In genomic region chr12:28705204-28705603, GRCm38 (mm10) we compare ENCODE assay signal across 19 mouse cellular contexts. TPM values are rescaled to one million over a fixed set of nuclear protein-coding genes. Genes with fewer than 3 reads are reported as not detected.
A peak's percentile ranks its signal among the peaks of the same experiment; 100 is the strongest.
DNase-seq lines count a peak whose midpoint lies in the region; ATAC-seq and TF ChIP-seq lines count a peak whose summit lies in the region.
"Had no signal": no experiment of that assay in that cellular context is flagged by ENCODE, and none has a peak within 500 bp of the region (broad histone marks: within the 10 kb centered on the region; RNA-seq: fewer than 3 reads in every experiment).

No protein-coding gene starts in this region.

- no peaks in the 10 kb centered on the region for H3K79me2 ChIP-seq in liver, adult 2 months (ENCODE audit: control insufficient read depth, insufficient read depth, low read length)

- no peak for TF ChIP-seq CTCF in liver, adult 2 months (IDR thresholded peaks at IDR 0.05; ENCODE audit: low read depth, low read length)

- H3K27ac ChIP-seq in hindbrain, embryonic 13.5 days = no peak overlapping the region
- H3K27ac ChIP-seq in hindbrain, embryonic 12.5 days = no peak overlapping the region
- no peak overlapping the region for H3K27ac ChIP-seq in liver, adult 2 months (replicated peaks; ENCODE audit: insufficient read depth, low read depth, low read length)
- H3K27ac ChIP-seq in neural tube, embryonic 12.5 days = no peak overlapping the region
- H3K27ac ChIP-seq: forebrain, embryonic 13.5 days; heart, embryonic 13.5 days had no signal

- peaks cover 38% of the 10 kb centered on the region for H3K4me1 ChIP-seq in hindbrain, embryonic 13.5 days (replicated peaks)
- peaks cover 14% of the 10 kb centered on the region for H3K4me1 ChIP-seq in hindbrain, embryonic 12.5 days
- H3K4me1 ChIP-seq in liver, adult 2 months (ENCODE audit: control insufficient read depth, insufficient read depth, low read length) = peaks cover 5% of the 10 kb centered on the region
- H3K4me1 ChIP-seq in neural tube, embryonic 12.5 days = peaks cover 19% of the 10 kb centered on the region

- H3K9me3 ChIP-seq in hindbrain, embryonic 13.5 days = no peaks in the 10 kb centered on the region
- no peaks in the 10 kb centered on the region for H3K9me3 ChIP-seq in hindbrain, embryonic 12.5 days (replicated peaks)
- H3K9me3 ChIP-seq in neural tube, embryonic 12.5 days = no peaks in the 10 kb centered on the region
- H3K9me3 ChIP-seq: forebrain, embryonic 13.5 days; heart, embryonic 13.5 days; hindbrain, embryonic 15.5 days had no signal

- ATAC-seq in hindbrain, embryonic 13.5 days (ENCODE audit: low FRiP score) = no peak
- ATAC-seq in hindbrain, embryonic 12.5 days (ENCODE audit: low FRiP score) = no peak
- no peak for ATAC-seq in neural tube, embryonic 12.5 days (ENCODE audit: low FRiP score, low read depth)
- ATAC-seq: activated CD4-positive, CD25-positive, alpha-beta regulatory T cell, adult 4 months; forebrain, embryonic 13.5 days; forebrain, postnatal 0 days; Patski had no signal

- no peaks in the 10 kb centered on the region for H3K27me3 ChIP-seq in hindbrain, embryonic 13.5 days
- 0 out of 2 replicates have a peak, but pooled peaks cover 5% of the 10 kb centered on the region for H3K27me3 ChIP-seq in hindbrain, embryonic 12.5 days
- no peaks in the 10 kb centered on the region for H3K27me3 ChIP-seq in liver, adult 2 months (ENCODE audit: control insufficient read depth, insufficient read depth, low read length)
- H3K27me3 ChIP-seq in neural tube, embryonic 12.5 days (replicated peaks) = no peaks in the 10 kb centered on the region; the same call in 1 of the 2 replicates
- H3K27me3 ChIP-seq: CH12.LX; forebrain, embryonic 13.5 days; heart, embryonic 13.5 days; hindbrain, embryonic 15.5 days; Patski had no signal

- H3K9ac ChIP-seq in hindbrain, embryonic 13.5 days = peak overlapping the region; percentile 68; the same call in 1 of the 2 replicates
- no peak overlapping the region for H3K9ac ChIP-seq in hindbrain, embryonic 12.5 days
- H3K9ac ChIP-seq in liver, adult 2 months (ENCODE audit: low read depth, low read length) = no peak overlapping the region
- H3K9ac ChIP-seq in neural tube, embryonic 12.5 days = 0 out of 2 replicates have a peak overlapping the region, but pooled peaks have one; percentile 8
- H3K9ac ChIP-seq: forebrain, embryonic 13.5 days; forebrain, postnatal 0 days; heart, embryonic 13.5 days had no signal

- no peak overlapping the region for H3K4me3 ChIP-seq in hindbrain, embryonic 13.5 days
- H3K4me3 ChIP-seq in hindbrain, embryonic 12.5 days = no peak overlapping the region
- no peak overlapping the region for H3K4me3 ChIP-seq in liver, adult 2 months (ENCODE audit: insufficient read depth, low read depth, low read length)
- no peak overlapping the region for H3K4me3 ChIP-seq in neural tube, embryonic 12.5 days
- H3K4me3 ChIP-seq: forebrain, embryonic 13.5 days; heart, embryonic 13.5 days; hindbrain, embryonic 15.5 days had no signal

- no peak overlapping the region for H3K4me2 ChIP-seq in hindbrain, embryonic 13.5 days
- H3K4me2 ChIP-seq in hindbrain, embryonic 12.5 days (replicated peaks) = no peak overlapping the region
- H3K4me2 ChIP-seq in neural tube, embryonic 12.5 days (replicated peaks) = no peak overlapping the region
- H3K4me2 ChIP-seq: forebrain, embryonic 13.5 days; heart, embryonic 13.5 days had no signal

- peaks cover 31% of the 10 kb centered on the region for H3K36me3 ChIP-seq in hindbrain, embryonic 13.5 days
- H3K36me3 ChIP-seq in hindbrain, embryonic 12.5 days = peaks cover 8% of the 10 kb centered on the region; the same call in 1 of the 2 replicates
- H3K36me3 ChIP-seq in liver, adult 2 months (ENCODE audit: control insufficient read depth, insufficient read depth, low read length) = no peaks in the 10 kb centered on the region; the same call in 1 of the 2 replicates
- peaks cover 11% of the 10 kb centered on the region for H3K36me3 ChIP-seq in neural tube, embryonic 12.5 days
- H3K36me3 ChIP-seq: hindbrain, embryonic 15.5 days had no signal

- 87% methylated on average over 6 of the region's 6 CpGs for WGBS in hindbrain, embryonic 13.5 days
- 85% methylated on average over 6 of the region's 6 CpGs for WGBS in hindbrain, embryonic 12.5 days
- 78% methylated on average over 6 of the region's 6 CpGs for WGBS in liver, adult 2 months
- 88% methylated on average over 6 of the region's 6 CpGs for WGBS in neural tube, embryonic 12.5 days

- no peak for TF ChIP-seq POLR2A in liver, adult 2 months (IDR thresholded peaks at IDR 0.05; ENCODE audit: extremely low read depth, insufficient read depth, low read length)

- DNase-seq in liver, adult 2 months (ENCODE audit: extremely low read depth, low read depth, low spot score) = peak; percentile 54
- DNase-seq in liver = no peak
- DNase-seq in neural tube, embryonic 10.5 days (ENCODE audit: extremely low spot score, low spot score) = no peak
- no peak for DNase-seq in natural killer cell, adult 2 months (ENCODE audit: low spot score in 2 of 2)
- DNase-seq: cerebellum, adult 11-12 months; cerebellum, adult 9-10 months; gastrocnemius, postnatal 36 days; heart, adult 11 months; heart, postnatal 36 days had no signal

RNA-seq across cellular contexts. Expression of gene Adi1, which starts 30.2 kb away (rescaled TPM):
- 31.5 and 33.7 TPM in 2 replicates for polyA plus RNA-seq in hindbrain, embryonic 13.5 days (2015; fragmentation: Nextera tagmentation; extraction: Ambion mirVana)
- 40.3 and 46.3 TPM in 2 replicates for polyA plus RNA-seq in hindbrain, embryonic 12.5 days (2016; fragmentation: Nextera tagmentation; extraction: Ambion mirVana)
- total RNA-seq in liver, adult 2 months (2014; rRNA removed) = 101 and 119 TPM in 2 replicates
- polyA plus RNA-seq in liver, adult 2 months (2012; rRNA removed) = 56.4 and 61.8 TPM in 2 replicates
- 35.1 and 36.7 TPM in 2 replicates for polyA plus RNA-seq in neural tube, embryonic 12.5 days (2016; fragmentation: Nextera tagmentation; extraction: Ambion mirVana)

RNA-seq across cellular contexts. Expression of gene Trappc12, which starts 45.1 kb away (rescaled TPM):
- 41.9 and 44.0 TPM in 2 replicates for polyA plus RNA-seq in hindbrain, embryonic 13.5 days (2015; fragmentation: Nextera tagmentation; extraction: Ambion mirVana)
- polyA plus RNA-seq in hindbrain, embryonic 12.5 days (2016; fragmentation: Nextera tagmentation; extraction: Ambion mirVana) = 42.1 and 43.2 TPM in 2 replicates
- total RNA-seq in liver, adult 2 months (2014; rRNA removed) = 17.2 and 18.1 TPM in 2 replicates
- 13.1 and 14.3 TPM in 2 replicates for polyA plus RNA-seq in liver, adult 2 months (2012; rRNA removed)
- polyA plus RNA-seq in neural tube, embryonic 12.5 days (2016; fragmentation: Nextera tagmentation; extraction: Ambion mirVana) = 41.0 and 42.4 TPM in 2 replicates

RNA-seq across cellular contexts. Expression of gene Eipr1, which starts 46.4 kb away (rescaled TPM):
- 69.7 and 76.9 TPM in 2 replicates for polyA plus RNA-seq in hindbrain, embryonic 13.5 days (2015; fragmentation: Nextera tagmentation; extraction: Ambion mirVana)
- 48.9 and 49.6 TPM in 2 replicates for polyA plus RNA-seq in hindbrain, embryonic 12.5 days (2016; fragmentation: Nextera tagmentation; extraction: Ambion mirVana)
- total RNA-seq in liver, adult 2 months (2014; rRNA removed) = 6.7 and 9.0 TPM in 2 replicates
- 16.6 and 18.1 TPM in 2 replicates for polyA plus RNA-seq in liver, adult 2 months (2012; rRNA removed)
- 54.6 and 57.4 TPM in 2 replicates for polyA plus RNA-seq in neural tube, embryonic 12.5 days (2016; fragmentation: Nextera tagmentation; extraction: Ambion mirVana)

RNA-seq across cellular contexts. Expression of gene Rnaseh1, which starts 55.8 kb away (rescaled TPM):
- 22.5 and 27.1 TPM in 2 replicates for polyA plus RNA-seq in hindbrain, embryonic 13.5 days (2015; fragmentation: Nextera tagmentation; extraction: Ambion mirVana)
- polyA plus RNA-seq in hindbrain, embryonic 12.5 days (2016; fragmentation: Nextera tagmentation; extraction: Ambion mirVana) = 26.7 and 31.5 TPM in 2 replicates
- 4.4 and 4.7 TPM in 2 replicates for total RNA-seq in liver, adult 2 months (2014; rRNA removed)
- polyA plus RNA-seq in liver, adult 2 months (2012; rRNA removed) = 4.3 and 5.3 TPM in 2 replicates
- 29.3 and 29.6 TPM in 2 replicates for polyA plus RNA-seq in neural tube, embryonic 12.5 days (2016; fragmentation: Nextera tagmentation; extraction: Ambion mirVana)

Comparison
In these comparisons a context has a peak if more than half of its experiments do, and no peak if none do; other contexts are left out.
1. H3K9ac ChIP-seq: peak in hindbrain, embryonic 13.5 days (single experiment) and neural tube, embryonic 12.5 days (single experiment); none in hindbrain, embryonic 12.5 days (single experiment) and liver, adult 2 months (single experiment).